Mouse (Mus musculus) large intestine, adult 2 months (tissue): ENCODE results near the gene Mex3a. TPM values are rescaled to one million over a fixed set of nuclear protein-coding genes. Genes with fewer than 3 reads are reported as not detected.

Experiments
- DNase-seq: peaks from one replicate; pipeline ENCODE4 v3.0.0-alpha.2; 2012; ENCODE audit warnings: low read depth, low spot score
- WGBS: fragments of 180-500 bp; shearing (Covaris S2); methylation state at CpG from one replicate; pipeline ENCODE4 v1.1.7; 2018; 5-methylcytosine and 5-hydroxymethylcytosine counted together
- polyA plus RNA-seq: library from polyadenylated mRNA; depleted of rRNA; stranded (reverse); fragments of >200 nt; gene quantifications from 2 replicates; pipeline ENCODE4 v1.2.3, GENCODE M21; 2012; rRNA removed

The Mex3a gene
- polyA plus RNA-seq, 1 experiment: 0.63 TPM

DNA sequence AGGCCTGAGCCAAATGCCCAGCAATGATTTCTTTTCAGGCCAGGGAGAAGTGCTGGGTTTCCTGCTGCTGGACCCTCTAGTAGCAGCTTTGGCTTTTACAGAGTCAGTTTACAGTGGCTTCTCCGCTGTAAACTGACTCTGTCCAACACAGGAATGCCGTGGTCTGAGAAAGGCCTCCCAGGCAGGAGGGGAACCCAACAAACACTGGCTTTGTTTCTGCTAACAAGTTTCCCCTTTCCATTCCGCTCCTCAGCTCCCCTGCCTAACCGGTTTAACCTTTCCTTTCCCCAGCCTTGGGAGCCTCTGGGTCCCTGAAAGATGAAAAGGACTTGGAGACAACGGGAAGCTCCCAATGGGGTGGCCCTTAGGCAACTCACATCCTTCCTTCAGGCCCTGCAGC lies 58.1 kb downstream of the Mex3a start:
- DNase-seq: no peak
- WGBS: 37% methylated on average over 5 of the region's 5 CpGs

Other genes with a start within 250 kb of the Mex3a start
- 0.30 TPM in 1 of 2 replicates, not detected in the other for gene Gm38392, start 245.2 kb upstream of the Mex3a start, polyA plus RNA-seq
- 2.4 and 3.1 TPM in 2 replicates for gene Tsacc, start 235.4 kb upstream of the Mex3a start, polyA plus RNA-seq
- 159 and 172 TPM in 2 replicates for gene Cct3, start 235.3 kb upstream of the Mex3a start, polyA plus RNA-seq
- gene Glmp, start 207.4 kb upstream of the Mex3a start, polyA plus RNA-seq: 194 and 196 TPM in 2 replicates
- gene Tmem79, start 196.2 kb upstream of the Mex3a start, polyA plus RNA-seq: 30.3 and 41.6 TPM in 2 replicates
- gene Smg5, start 196.1 kb upstream of the Mex3a start, polyA plus RNA-seq: 50.2 and 69.8 TPM in 2 replicates
- gene Paqr6, start 167.8 kb upstream of the Mex3a start, polyA plus RNA-seq: 2.4 and 3.2 TPM in 2 replicates
- 2.5 and 5.6 TPM in 2 replicates for gene Bglap3, start 159.7 kb upstream of the Mex3a start, polyA plus RNA-seq
- 0.36 and 0.58 TPM in 2 replicates for gene Bglap2, start 153.7 kb upstream of the Mex3a start, polyA plus RNA-seq
- gene Bglap, start 147.9 kb upstream of the Mex3a start, polyA plus RNA-seq: 1.5 TPM in 1 of 2 replicates, not detected in the other
- gene Pmf1, start 122.1 kb upstream of the Mex3a start, polyA plus RNA-seq: 67.4 and 70.5 TPM in 2 replicates
- gene Slc25a44, start 107.3 kb upstream of the Mex3a start, polyA plus RNA-seq: 32.0 and 47.7 TPM in 2 replicates
- 221 and 227 TPM in 2 replicates for gene Sema4a, start 71.2 kb upstream of the Mex3a start, polyA plus RNA-seq
- gene Lmna, start 22.4 kb upstream of the Mex3a start, polyA plus RNA-seq: 90.6 and 165 TPM in 2 replicates
- 236 and 238 TPM in 2 replicates for gene Rab25, start 15.9 kb downstream of the Mex3a start, polyA plus RNA-seq
- 148 and 165 TPM in 2 replicates for gene Lamtor2, start 20.7 kb downstream of the Mex3a start, polyA plus RNA-seq
- 41.2 and 50.6 TPM in 2 replicates for gene Ubqln4, start 21.4 kb downstream of the Mex3a start, polyA plus RNA-seq
- gene Ssr2, start 43.5 kb downstream of the Mex3a start, polyA plus RNA-seq: 417 and 500 TPM in 2 replicates
- 49.2 and 77.5 TPM in 2 replicates for gene Arhgef2, start 73.6 kb downstream of the Mex3a start, polyA plus RNA-seq
- 0.12 TPM in 1 of 2 replicates, not detected in the other for gene Rxfp4, start 120.7 kb downstream of the Mex3a start, polyA plus RNA-seq
- 28.6 and 50.6 TPM in 2 replicates for gene Khdc4, start 153.4 kb downstream of the Mex3a start, polyA plus RNA-seq
- gene Rit1, start 184.4 kb downstream of the Mex3a start, polyA plus RNA-seq: 30.6 and 38.7 TPM in 2 replicates
- 4.7 and 4.9 TPM in 2 replicates for gene Syt11, start 242.8 kb downstream of the Mex3a start, polyA plus RNA-seq